In genomic region chr11:4279909-4280308, GRCm38 (mm10) we compare ENCODE assay signal across 32 mouse cellular contexts. TPM values are rescaled to one million over a fixed set of nuclear protein-coding genes. Genes with fewer than 3 reads are reported as not detected.
DNase-seq lines count a peak whose midpoint lies in the region; ATAC-seq and TF ChIP-seq lines count a peak whose summit lies in the region.
"Had no signal": no experiment of that assay in that cellular context is flagged by ENCODE, and none has a peak within 500 bp of the region (broad histone marks: within the 10 kb centered on the region; RNA-seq: fewer than 3 reads in every experiment).

No protein-coding gene starts in this region.

- H3K27me3 ChIP-seq in hindbrain, embryonic 14.5 days (ENCODE audit: control insufficient read depth, insufficient read depth, low read length) = no peaks in the 10 kb centered on the region
- 0 out of 2 replicates have a peak, but pooled peaks cover 2% of the 10 kb centered on the region for H3K27me3 ChIP-seq in hindbrain, embryonic 13.5 days
- H3K27me3 ChIP-seq in stomach, embryonic 16.5 days (ENCODE audit: control insufficient read depth, insufficient read depth, low read length) = no peaks in the 10 kb centered on the region
- H3K27me3 ChIP-seq in stomach, postnatal 0 days (ENCODE audit: control insufficient read depth, insufficient read depth, low read length) = no peaks in the 10 kb centered on the region
- no peaks in the 10 kb centered on the region for H3K27me3 ChIP-seq in limb, embryonic 13.5 days
- H3K27me3 ChIP-seq in intestine, postnatal 0 days (replicated peaks; ENCODE audit: control insufficient read depth, insufficient read depth, low read length) = no peaks in the 10 kb centered on the region
- H3K27me3 ChIP-seq: forebrain, embryonic 15.5 days; hindbrain, embryonic 15.5 days; intestine, embryonic 15.5 days; midbrain, embryonic 15.5 days had no signal

- 52% methylated on average over 7 of the region's 7 CpGs for WGBS in hindbrain, embryonic 14.5 days
- 55% methylated on average over 7 of the region's 7 CpGs for WGBS in hindbrain, embryonic 13.5 days
- 53% methylated on average over 7 of the region's 7 CpGs for WGBS in stomach, embryonic 16.5 days
- WGBS in stomach, postnatal 0 days = 51% methylated on average over 7 of the region's 7 CpGs
- 45% methylated on average over 7 of the region's 7 CpGs for WGBS in limb, embryonic 13.5 days
- WGBS in intestine, postnatal 0 days = 56% methylated on average over 7 of the region's 7 CpGs

- H3K36me3 ChIP-seq in hindbrain, embryonic 14.5 days (replicated peaks; ENCODE audit: control insufficient read depth, insufficient read depth) = no peaks in the 10 kb centered on the region
- H3K36me3 ChIP-seq in hindbrain, embryonic 13.5 days = no peaks in the 10 kb centered on the region
- H3K36me3 ChIP-seq in stomach, embryonic 16.5 days (ENCODE audit: control insufficient read depth, insufficient read depth, low read length) = no peaks in the 10 kb centered on the region
- no peaks in the 10 kb centered on the region for H3K36me3 ChIP-seq in stomach, postnatal 0 days (ENCODE audit: control insufficient read depth, insufficient read depth, low read length)
- H3K36me3 ChIP-seq in limb, embryonic 13.5 days = no peaks in the 10 kb centered on the region
- H3K36me3 ChIP-seq in intestine, postnatal 0 days (ENCODE audit: control insufficient read depth, insufficient read depth) = no peaks in the 10 kb centered on the region
- H3K36me3 ChIP-seq: forebrain, embryonic 15.5 days; hindbrain, embryonic 15.5 days; intestine, embryonic 15.5 days; midbrain, embryonic 15.5 days had no signal

- TF ChIP-seq EP300 in stomach, postnatal 0 days (optimal IDR thresholded peaks at IDR 0.05) = no peak

- H3K9ac ChIP-seq in hindbrain, embryonic 14.5 days = no peak overlapping the region
- no peak overlapping the region for H3K9ac ChIP-seq in hindbrain, embryonic 13.5 days
- no peak overlapping the region for H3K9ac ChIP-seq in stomach, embryonic 16.5 days (ENCODE audit: low read length)
- H3K9ac ChIP-seq in stomach, postnatal 0 days (ENCODE audit: low read length) = no peak overlapping the region
- no peak overlapping the region for H3K9ac ChIP-seq in limb, embryonic 13.5 days
- H3K9ac ChIP-seq in intestine, postnatal 0 days (ENCODE audit: low read depth, low read length) = no peak overlapping the region
- H3K9ac ChIP-seq: forebrain, embryonic 15.5 days; hindbrain, embryonic 15.5 days; intestine, embryonic 15.5 days; liver, embryonic 14.5 days; midbrain, embryonic 15.5 days had no signal

- peak; percentile 31; the same call in 1 of the 2 replicates for ATAC-seq in hindbrain, embryonic 14.5 days (ENCODE audit: low FRiP score)
- no peak for ATAC-seq in hindbrain, embryonic 13.5 days (ENCODE audit: low FRiP score)
- ATAC-seq in stomach, embryonic 16.5 days (ENCODE audit: insufficient read depth, low FRiP score) = 0 out of 2 replicates have a peak, but pooled peaks have one; percentile 9
- no peak for ATAC-seq in stomach, postnatal 0 days (ENCODE audit: low FRiP score, low TSS enrichment)
- peak; percentile 24; the same call in 1 of the 2 replicates for ATAC-seq in limb, embryonic 13.5 days (ENCODE audit: low FRiP score, low read depth)
- no peak; the same call in 1 of the 2 replicates for ATAC-seq in intestine, postnatal 0 days
- no peak for ATAC-seq in megakaryocyte, adult 5-6 weeks (ENCODE audit: poor library complexity, severe bottlenecking)
- ATAC-seq: CD4-positive, CD25-positive, alpha-beta regulatory T cell, adult 4 months; forebrain, embryonic 15.5 days; intestine, embryonic 15.5 days; midbrain, embryonic 15.5 days had no signal

- no peaks in the 10 kb centered on the region for H3K4me1 ChIP-seq in hindbrain, embryonic 14.5 days (replicated peaks; ENCODE audit: control insufficient read depth, insufficient read depth, low read length)
- peaks cover 6% of the 10 kb centered on the region; the same call in 1 of the 2 replicates for H3K4me1 ChIP-seq in hindbrain, embryonic 13.5 days (replicated peaks)
- H3K4me1 ChIP-seq in stomach, embryonic 16.5 days (ENCODE audit: control insufficient read depth, insufficient read depth, low read length) = peaks cover 8% of the 10 kb centered on the region; the same call in 1 of the 2 replicates
- no peaks in the 10 kb centered on the region for H3K4me1 ChIP-seq in stomach, postnatal 0 days (replicated peaks; ENCODE audit: control insufficient read depth, insufficient read depth)
- H3K4me1 ChIP-seq in limb, embryonic 13.5 days = peaks cover 27% of the 10 kb centered on the region
- H3K4me1 ChIP-seq in intestine, postnatal 0 days (replicated peaks; ENCODE audit: control insufficient read depth, insufficient read depth, low read length) = no peaks in the 10 kb centered on the region
- H3K4me1 ChIP-seq: forebrain, embryonic 15.5 days; hindbrain, embryonic 15.5 days; midbrain, embryonic 15.5 days had no signal

- H3K4me2 ChIP-seq in hindbrain, embryonic 14.5 days (replicated peaks) = no peak overlapping the region
- H3K4me2 ChIP-seq in hindbrain, embryonic 13.5 days = no peak overlapping the region
- no peak overlapping the region for H3K4me2 ChIP-seq in stomach, embryonic 16.5 days (ENCODE audit: low read depth, low read length)
- H3K4me2 ChIP-seq in stomach, postnatal 0 days (replicated peaks; ENCODE audit: low read depth) = no peak overlapping the region
- no peak overlapping the region for H3K4me2 ChIP-seq in limb, embryonic 13.5 days (replicated peaks)
- no peak overlapping the region for H3K4me2 ChIP-seq in intestine, postnatal 0 days (replicated peaks; ENCODE audit: low read depth)
- H3K4me2 ChIP-seq: forebrain, embryonic 15.5 days; heart, embryonic 11.5 days; hindbrain, embryonic 15.5 days; intestine, embryonic 15.5 days; midbrain, embryonic 15.5 days had no signal

- no peak overlapping the region for H3K4me3 ChIP-seq in hindbrain, embryonic 14.5 days (replicated peaks; ENCODE audit: low read length)
- no peak overlapping the region for H3K4me3 ChIP-seq in hindbrain, embryonic 13.5 days
- no peak overlapping the region for H3K4me3 ChIP-seq in stomach, embryonic 16.5 days (replicated peaks; ENCODE audit: low read length)
- no peak overlapping the region for H3K4me3 ChIP-seq in stomach, postnatal 0 days (ENCODE audit: low read depth, low read length)
- H3K4me3 ChIP-seq in limb, embryonic 13.5 days = no peak overlapping the region
- no peak overlapping the region for H3K4me3 ChIP-seq in intestine, postnatal 0 days (ENCODE audit: low read depth, low read length)
- H3K4me3 ChIP-seq: forebrain, embryonic 15.5 days; gastrocnemius, adult 2 months; hindbrain, embryonic 15.5 days; intestine, embryonic 15.5 days; midbrain, embryonic 15.5 days had no signal

- no peak overlapping the region for H3K27ac ChIP-seq in hindbrain, embryonic 14.5 days
- no peak overlapping the region for H3K27ac ChIP-seq in hindbrain, embryonic 13.5 days
- no peak overlapping the region for H3K27ac ChIP-seq in stomach, embryonic 16.5 days (ENCODE audit: low read length)
- no peak overlapping the region for H3K27ac ChIP-seq in stomach, postnatal 0 days (replicated peaks)
- H3K27ac ChIP-seq in limb, embryonic 13.5 days = no peak overlapping the region
- H3K27ac ChIP-seq in intestine, postnatal 0 days (ENCODE audit: low read depth, low read length) = no peak overlapping the region
- H3K27ac ChIP-seq: forebrain, embryonic 15.5 days; gastrocnemius, adult 2 months; hindbrain, embryonic 15.5 days; intestine, embryonic 15.5 days; liver, embryonic 14.5 days; macrophage; midbrain, embryonic 15.5 days had no signal

- H3K9me3 ChIP-seq in hindbrain, embryonic 14.5 days (ENCODE audit: control insufficient read depth, low read length) = no peaks in the 10 kb centered on the region
- no peaks in the 10 kb centered on the region for H3K9me3 ChIP-seq in hindbrain, embryonic 13.5 days
- no peaks in the 10 kb centered on the region for H3K9me3 ChIP-seq in stomach, embryonic 16.5 days (replicated peaks; ENCODE audit: control insufficient read depth, low read length)
- H3K9me3 ChIP-seq in stomach, postnatal 0 days (ENCODE audit: control insufficient read depth, low read length) = no peaks in the 10 kb centered on the region
- H3K9me3 ChIP-seq in limb, embryonic 13.5 days = no peaks in the 10 kb centered on the region
- no peaks in the 10 kb centered on the region for H3K9me3 ChIP-seq in intestine, postnatal 0 days (ENCODE audit: control insufficient read depth)
- H3K9me3 ChIP-seq: forebrain, embryonic 15.5 days; hindbrain, embryonic 15.5 days; intestine, embryonic 15.5 days; midbrain, embryonic 15.5 days had no signal

- DNase-seq in hindbrain, embryonic 14.5 days (ENCODE audit: low spot score) = no peak
- DNase-seq in stomach, postnatal 0 days (ENCODE audit: low spot score) = no peak
- DNase-seq: adrenal gland, adult 2 months; adrenal gland, postnatal 36 days; cerebellum, adult 18-20 months; gastrocnemius, adult 2 months; gastrocnemius, postnatal 36 days; heart, adult 18-20 months; heart, postnatal 10 days; kidney, postnatal 14 days; layer of hippocampus, adult 9-11 months; liver; lung, adult 2 months; lung, postnatal 10 days; right cerebral cortex, postnatal 25 days; thymus, postnatal 4 days had no signal

- TF ChIP-seq CTCF in stomach, postnatal 0 days (IDR thresholded peaks at IDR 0.05; ENCODE audit: low read depth) = no peak
- TF ChIP-seq CTCF in intestine, postnatal 0 days (IDR thresholded peaks at IDR 0.05; ENCODE audit: low read depth) = no peak

RNA-seq across cellular contexts. Expression of gene Lif, which starts 22.6 kb away (rescaled TPM):
- polyA plus RNA-seq in hindbrain, embryonic 14.5 days (2014; fragmentation: Nextera tagmentation; extraction: Ambion mirVana) = 0.29 TPM in 1 of 2 replicates, not detected in the other
- 0.08 TPM in 1 of 2 replicates, not detected in the other for polyA plus RNA-seq in hindbrain, embryonic 13.5 days (2015; fragmentation: Nextera tagmentation; extraction: Ambion mirVana)
- polyA plus RNA-seq in stomach, embryonic 16.5 days (2015; fragmentation: Nextera tagmentation; extraction: Ambion mirVana) = 1.0 and 1.1 TPM in 2 replicates
- polyA plus RNA-seq in stomach, postnatal 0 days (2015; fragmentation: Nextera tagmentation; extraction: Ambion mirVana) = 0.61 and 1.1 TPM in 2 replicates
- polyA plus RNA-seq in limb, embryonic 13.5 days (2015; fragmentation: Nextera tagmentation; extraction: Ambion mirVana) = 0.08 TPM in 2 replicates
- 0.92 and 1.2 TPM in 2 replicates for polyA plus RNA-seq in intestine, postnatal 0 days (2015; fragmentation: Nextera tagmentation; extraction: Ambion mirVana)
- 0.18 and 0.31 TPM in 2 replicates for total RNA-seq in megakaryocyte, adult 5-6 weeks (2015)
- total RNA-seq in megakaryocyte, adult 5-6 weeks (2017) = 1.1 and 6.7 TPM in 2 replicates
- polyA plus RNA-seq: forebrain, embryonic 15.5 days; kidney, embryonic 14.5 days; midbrain, embryonic 15.5 days; neural tube, embryonic 11.5 days had no signal

RNA-seq across cellular contexts. Expression of gene Osm, which starts 43.7 kb away (rescaled TPM):
- not detected in 2 replicates for polyA plus RNA-seq in hindbrain, embryonic 14.5 days (2014; fragmentation: Nextera tagmentation; extraction: Ambion mirVana)
- 0.14 TPM in 1 of 2 replicates, not detected in the other for polyA plus RNA-seq in hindbrain, embryonic 13.5 days (2015; fragmentation: Nextera tagmentation; extraction: Ambion mirVana)
- 0.14 and 0.32 TPM in 2 replicates for polyA plus RNA-seq in stomach, embryonic 16.5 days (2015; fragmentation: Nextera tagmentation; extraction: Ambion mirVana)
- polyA plus RNA-seq in stomach, postnatal 0 days (2015; fragmentation: Nextera tagmentation; extraction: Ambion mirVana) = 0.05 and 0.11 TPM in 2 replicates
- 0.06 TPM in 1 of 2 replicates, not detected in the other for polyA plus RNA-seq in limb, embryonic 13.5 days (2015; fragmentation: Nextera tagmentation; extraction: Ambion mirVana)
- polyA plus RNA-seq in intestine, postnatal 0 days (2015; fragmentation: Nextera tagmentation; extraction: Ambion mirVana) = 0.08 and 0.20 TPM in 2 replicates
- total RNA-seq in megakaryocyte, adult 5-6 weeks (2015) = 26.6 and 34.4 TPM in 2 replicates
- 31.9 and 39.2 TPM in 2 replicates for total RNA-seq in megakaryocyte, adult 5-6 weeks (2017)
- total RNA-seq: gastrocnemius, adult 2 months; gastrocnemius, postnatal 36 days; heart, postnatal 10 days; left cerebral cortex, postnatal 14 days had no signal
- polyA plus RNA-seq: forebrain, embryonic 15.5 days; hindbrain, embryonic 15.5 days; kidney, embryonic 14.5 days; neural tube, embryonic 11.5 days had no signal

Comparison
In these comparisons a context has a peak if more than half of its experiments do, and no peak if none do; other contexts are left out.
1. ATAC-seq: peak in hindbrain, embryonic 14.5 days (single experiment), stomach, embryonic 16.5 days (single experiment) and limb, embryonic 13.5 days (single experiment); none in hindbrain, embryonic 13.5 days (single experiment), stomach, postnatal 0 days (single experiment), intestine, postnatal 0 days (single experiment) and megakaryocyte, adult 5-6 weeks (single experiment).